Mouse (Mus musculus): ENCODE results near the gene Dnajc5.

- TF ChIP-seq MAFK (IDR thresholded peaks at IDR 0.05; ENCODE audit: insufficient read depth, low read depth, low read length) (no peak), ZNF384 (IDR thresholded peaks at IDR 0.05; ENCODE audit: low read depth, low read length) (no peak), ZC3H11A (IDR thresholded peaks at IDR 0.05; ENCODE audit: borderline replicate concordance, low read depth, low read length) (no peak), HCFC1 (IDR thresholded peaks at IDR 0.05; ENCODE audit: borderline replicate concordance, insufficient read depth, low read length) (no peak; the same call in 1 of the 2 replicates), CHD2 (IDR thresholded peaks at IDR 0.05; ENCODE audit: low read depth, low read length) (no peak)
Observed at GRCm38 (mm10) chr2:181520118-181520935, at the start of gene Dnajc5.
